Mouse (Mus musculus) cerebellum, adult 2 months (tissue): ENCODE results near the gene Gm45233. TPM values are rescaled to one million over a fixed set of nuclear protein-coding genes. Genes with fewer than 3 reads are reported as not detected.

Source experiments
- DNase-seq, 2 experiments: peaks; one replicate each; pipeline ENCODE4 v3.0.0; 2021
- H3K27ac ChIP-seq: fragments of 200-500 bp; 2 replicates; pipeline ENCODE4 v1.5.1; 2012; ENCODE audit warnings: low read length, control low read depth, inconsistent platforms; ENCODE audit not compliant: insufficient read depth
- H3K27me3 ChIP-seq: fragments of 200-500 bp; 2 replicates; pipeline ENCODE4 v1.6.1; 2012; ENCODE audit warnings: inconsistent platforms, mild to moderate bottlenecking, low read length, moderate library complexity; ENCODE audit not compliant: control insufficient read depth, insufficient read depth
- H3K4me1 ChIP-seq: fragments of 200-500 bp; 2 replicates; pipeline ENCODE4 v1.6.1; 2011; ENCODE audit warnings: low read length; ENCODE audit not compliant: control insufficient read depth, insufficient read depth
- H3K4me3 ChIP-seq: fragments of 200-500 bp; replicated peaks from 2 replicates; pipeline ENCODE3; 2011; ENCODE audit warnings: mild to moderate bottlenecking, low read depth, low read length, control low read depth; ENCODE audit not compliant: insufficient read depth
- CTCF ChIP-seq: fragments of 200-500 bp; IDR thresholded peaks from 2 replicates; pipeline ENCODE4 v1.5.1; 2011; ENCODE audit warnings: low read depth, mild to moderate bottlenecking, control low read depth, low read length, moderate library complexity, borderline replicate concordance; ENCODE audit not compliant: insufficient read depth
- POLR2A ChIP-seq: fragments of 200-500 bp; IDR thresholded peaks from 2 replicates; pipeline ENCODE4 v1.6.1; 2011; ENCODE audit warnings: low read length, control low read depth, borderline replicate concordance; ENCODE audit not compliant: insufficient read depth
- WGBS: fragments of 180-500 bp; shearing (Covaris S2); methylation state at CpG from one replicate; pipeline ENCODE4 v1.1.7; 2018; 5-methylcytosine and 5-hydroxymethylcytosine counted together
- polyA plus RNA-seq: library from polyadenylated mRNA; depleted of rRNA; stranded (reverse); fragments of >200 nt; gene quantifications from 2 replicates; pipeline ENCODE4 v1.2.3, GENCODE M21; 2012

Gm45233 gene
- polyA plus RNA-seq, 1 experiment, result 0.88 TPM

- H3K4me3 ChIP-seq, result no peak overlapping the region
- H3K27me3 ChIP-seq, result no peaks in the 10 kb centered on the region
- H3K4me1 ChIP-seq, result no peaks in the 10 kb centered on the region
- no peak overlapping the region for H3K27ac ChIP-seq
- DNase-seq, result peak; percentile 70 to 81
- WGBS, result 13% methylated on average over 11 of the region's 11 CpGs
- peak; percentile 95 for TF ChIP-seq CTCF
- no peak for TF ChIP-seq POLR2A
Observed at GRCm38 (mm10) chr7:43422995-43423617, 20.8 kb upstream of the Gm45233 start.

GRCm38 (mm10) chr7:43423991-43424625 lies 19.8 kb upstream of the Gm45233 start:
- Histone ChIP-seq H3K27ac (no peak overlapping the region), H3K4me1 (no peaks in the 10 kb centered on the region), H3K4me3 (no peak overlapping the region), H3K27me3 (no peaks in the 10 kb centered on the region)
- 66% methylated on average over 3 of the region's 3 CpGs for WGBS
- TF ChIP-seq CTCF (no peak), POLR2A (no peak)
- DNase-seq, result no peak

- TF ChIP-seq POLR2A, result no peak
- TF ChIP-seq CTCF, result no peak
- WGBS, result 75% methylated on average over 8 of the region's 8 CpGs
Observed at GRCm38 (mm10) chr7:43427406-43427805, 16.5 kb upstream of the Gm45233 start, which contains the start of gene Lim2. TSS of gene Lim2 (plus strand) at chr7:43427670.

GRCm38 (mm10) chr7:43429500-43429899 lies 14.4 kb upstream of the Gm45233 start:
- no peaks in the 10 kb centered on the region for H3K4me1 ChIP-seq
- H3K27me3 ChIP-seq, result no peaks in the 10 kb centered on the region
- DNase-seq, result no peak
- no peak overlapping the region for H3K27ac ChIP-seq
- TF ChIP-seq CTCF (no peak), POLR2A (no peak)
- H3K4me3 ChIP-seq, result no peak overlapping the region
- WGBS, result 64% methylated on average over 4 of the region's 4 CpGs

More at GRCm38 (mm10) chr7:43427406-43427805, 16.5 kb upstream of the Gm45233 start, which contains the start of gene Lim2:
- no peak for DNase-seq
- no peaks in the 10 kb centered on the region for H3K27me3 ChIP-seq
- no peak within 1 kb of the TSS for H3K27ac ChIP-seq
- H3K4me3 ChIP-seq, result no peak within 1 kb of the TSS
- no peaks in the 10 kb centered on the region for H3K4me1 ChIP-seq

- Histone ChIP-seq H3K27ac (no peak overlapping the region), H3K27me3 (no peaks in the 10 kb centered on the region), H3K4me1 (no peaks in the 10 kb centered on the region), H3K4me3 (no peak overlapping the region)
- DNase-seq, result no peak
- TF ChIP-seq CTCF (no peak), POLR2A (no peak)
- WGBS, result 65% methylated on average over 4 of the region's 4 CpGs
Observed at GRCm38 (mm10) chr7:43432891-43433290, 11.0 kb upstream of the Gm45233 start.

- no peak overlapping the region for H3K27ac ChIP-seq
- H3K27me3 ChIP-seq, result no peaks in the 10 kb centered on the region
- WGBS, result 75% methylated on average over 5 of the region's 5 CpGs
- DNase-seq, result no peak
- no peak overlapping the region for H3K4me3 ChIP-seq
- H3K4me1 ChIP-seq, result no peaks in the 10 kb centered on the region
- TF ChIP-seq CTCF (no peak), POLR2A (no peak)
Observed at GRCm38 (mm10) chr7:43434676-43435075, 9.3 kb upstream of the Gm45233 start.

GRCm38 (mm10) chr7:43436341-43437255 lies 7.3 kb upstream of the Gm45233 start, which contains the start of gene Nkg7:
TSS of gene Nkg7 (plus strand) at chr7:43437073.
- H3K4me1 ChIP-seq, result no peaks in the 10 kb centered on the region
- TF ChIP-seq POLR2A, result no peak
- no peak for TF ChIP-seq CTCF
- WGBS, result 66% methylated on average over 10 of the region's 10 CpGs
- no peak for DNase-seq
- H3K4me3 ChIP-seq, result no peak within 1 kb of the TSS
- no peak within 1 kb of the TSS for H3K27ac ChIP-seq
- H3K27me3 ChIP-seq, result no peaks in the 10 kb centered on the region
